Mouse (Mus musculus): ENCODE measurements at regions not wholly inside any gene's neighbourhood (a gene's known extent, or its start where the extent isn't known, plus 50 kb on each side); places are given as distances from the start of the nearest gene placed in this dataset.

- Histone ChIP-seq H3K27ac (ENCODE audit: control insufficient read depth, insufficient read depth, low read length) (no peak overlapping the region), H3K27me3 (ENCODE audit: control insufficient read depth, insufficient read depth, low read length) (no peaks in the 10 kb centered on the region), H3K36me3 (ENCODE audit: control insufficient read depth, insufficient read depth, low read length) (no peaks in the 10 kb centered on the region), H3K4me1 (replicated peaks; ENCODE audit: control insufficient read depth, insufficient read depth, low read length) (no peaks in the 10 kb centered on the region), H3K4me3 (ENCODE audit: control insufficient read depth, insufficient read depth, low read length) (no peak overlapping the region)
- TF ChIP-seq CTCF (IDR thresholded peaks at IDR 0.05; ENCODE audit: borderline replicate concordance, control insufficient read depth, extremely low read depth, insufficient read depth, low read length, poor library complexity) = no peak
- no peak for TF ChIP-seq POLR2A (IDR thresholded peaks at IDR 0.05; ENCODE audit: control insufficient read depth, extremely low read depth, insufficient read depth, low read length, poor library complexity)
- DNase-seq = no peak
- 49% methylated on average over 6 of the region's 6 CpGs for WGBS
Measured at GRCm38 (mm10) chrX:99324546-99325170, 146.4 kb downstream of the Pja1 start.

GRCm38 (mm10) chrX:99319791-99320190 lies 151.3 kb downstream of the Pja1 start:
- Histone ChIP-seq H3K4me1 (replicated peaks; ENCODE audit: control insufficient read depth, insufficient read depth, low read length) (no peaks in the 10 kb centered on the region), H3K4me3 (ENCODE audit: control insufficient read depth, insufficient read depth, low read length) (no peak overlapping the region), H3K36me3 (ENCODE audit: control insufficient read depth, insufficient read depth, low read length) (no peaks in the 10 kb centered on the region), H3K27ac (ENCODE audit: control insufficient read depth, insufficient read depth, low read length) (no peak overlapping the region), H3K27me3 (ENCODE audit: control insufficient read depth, insufficient read depth, low read length) (no peaks in the 10 kb centered on the region)
- TF ChIP-seq POLR2A (IDR thresholded peaks at IDR 0.05; ENCODE audit: control insufficient read depth, extremely low read depth, insufficient read depth, low read length, poor library complexity) (no peak), CTCF (IDR thresholded peaks at IDR 0.05; ENCODE audit: borderline replicate concordance, control insufficient read depth, extremely low read depth, insufficient read depth, low read length, poor library complexity) (no peak)
- 97% methylated on average over 7 of the region's 7 CpGs for WGBS
- DNase-seq = no peak

GRCm38 (mm10) chrX:99319163-99319562 lies 151.9 kb downstream of the Pja1 start:
- Histone ChIP-seq H3K4me3 (ENCODE audit: control insufficient read depth, insufficient read depth, low read length) (no peak overlapping the region), H3K27ac (ENCODE audit: control insufficient read depth, insufficient read depth, low read length) (no peak overlapping the region), H3K36me3 (ENCODE audit: control insufficient read depth, insufficient read depth, low read length) (no peaks in the 10 kb centered on the region), H3K4me1 (replicated peaks; ENCODE audit: control insufficient read depth, insufficient read depth, low read length) (no peaks in the 10 kb centered on the region), H3K27me3 (ENCODE audit: control insufficient read depth, insufficient read depth, low read length) (no peaks in the 10 kb centered on the region)
- TF ChIP-seq POLR2A (IDR thresholded peaks at IDR 0.05; ENCODE audit: control insufficient read depth, extremely low read depth, insufficient read depth, low read length, poor library complexity) (no peak), CTCF (IDR thresholded peaks at IDR 0.05; ENCODE audit: borderline replicate concordance, control insufficient read depth, extremely low read depth, insufficient read depth, low read length, poor library complexity) (no peak)
- no peak for DNase-seq
- WGBS = 82% methylated on average over 6 of the region's 6 CpGs

- TF ChIP-seq POLR2A (IDR thresholded peaks at IDR 0.05; ENCODE audit: control insufficient read depth, extremely low read depth, insufficient read depth, low read length, poor library complexity) = no peak
- no peak for TF ChIP-seq CTCF (IDR thresholded peaks at IDR 0.05; ENCODE audit: borderline replicate concordance, control insufficient read depth, extremely low read depth, insufficient read depth, low read length, poor library complexity)
- no peaks in the 10 kb centered on the region for H3K27me3 ChIP-seq (ENCODE audit: control insufficient read depth, insufficient read depth, low read length)
- no peak overlapping the region for H3K27ac ChIP-seq (ENCODE audit: control insufficient read depth, insufficient read depth, low read length)
- 94% methylated on average over 8 of the region's 8 CpGs for WGBS
- H3K36me3 ChIP-seq (ENCODE audit: control insufficient read depth, insufficient read depth, low read length) = no peaks in the 10 kb centered on the region
- H3K4me1 ChIP-seq (replicated peaks; ENCODE audit: control insufficient read depth, insufficient read depth, low read length) = no peaks in the 10 kb centered on the region
- no peak for DNase-seq
- H3K4me3 ChIP-seq (ENCODE audit: control insufficient read depth, insufficient read depth, low read length) = no peak overlapping the region
Measured at GRCm38 (mm10) chrX:99318141-99318540, 152.9 kb downstream of the Pja1 start.

GRCm38 (mm10) chrX:99317736-99318135 lies 153.3 kb downstream of the Pja1 start:
- WGBS = 92% methylated on average over 10 of the region's 10 CpGs
- TF ChIP-seq CTCF (IDR thresholded peaks at IDR 0.05; ENCODE audit: borderline replicate concordance, control insufficient read depth, extremely low read depth, insufficient read depth, low read length, poor library complexity) = no peak
- H3K4me3 ChIP-seq (ENCODE audit: control insufficient read depth, insufficient read depth, low read length) = no peak overlapping the region
- no peak overlapping the region for H3K27ac ChIP-seq (ENCODE audit: control insufficient read depth, insufficient read depth, low read length)
- no peaks in the 10 kb centered on the region for H3K27me3 ChIP-seq (ENCODE audit: control insufficient read depth, insufficient read depth, low read length)
- DNase-seq = no peak
- H3K4me1 ChIP-seq (replicated peaks; ENCODE audit: control insufficient read depth, insufficient read depth, low read length) = no peaks in the 10 kb centered on the region
- no peaks in the 10 kb centered on the region for H3K36me3 ChIP-seq (ENCODE audit: control insufficient read depth, insufficient read depth, low read length)

- Histone ChIP-seq H3K36me3 (ENCODE audit: control insufficient read depth, insufficient read depth, low read length) (no peaks in the 10 kb centered on the region), H3K4me3 (ENCODE audit: control insufficient read depth, insufficient read depth, low read length) (no peak overlapping the region), H3K27ac (ENCODE audit: control insufficient read depth, insufficient read depth, low read length) (no peak overlapping the region), H3K4me1 (replicated peaks; ENCODE audit: control insufficient read depth, insufficient read depth, low read length) (no peaks in the 10 kb centered on the region), H3K27me3 (ENCODE audit: control insufficient read depth, insufficient read depth, low read length) (no peaks in the 10 kb centered on the region)
- no peak for DNase-seq
- 70% methylated on average over 4 of the region's 4 CpGs for WGBS
- TF ChIP-seq CTCF (IDR thresholded peaks at IDR 0.05; ENCODE audit: borderline replicate concordance, control insufficient read depth, extremely low read depth, insufficient read depth, low read length, poor library complexity) = no peak
Measured at GRCm38 (mm10) chrX:99316410-99317056, 154.5 kb downstream of the Pja1 start.

GRCm38 (mm10) chrX:99299110-99299509 lies 163.2 kb downstream of the Efnb1 start:
- Histone ChIP-seq H3K27ac (ENCODE audit: control insufficient read depth, insufficient read depth, low read length) (no peak overlapping the region), H3K36me3 (ENCODE audit: control insufficient read depth, insufficient read depth, low read length) (no peaks in the 10 kb centered on the region), H3K4me3 (ENCODE audit: control insufficient read depth, insufficient read depth, low read length) (no peak overlapping the region), H3K4me1 (replicated peaks; ENCODE audit: control insufficient read depth, insufficient read depth, low read length) (no peaks in the 10 kb centered on the region), H3K27me3 (ENCODE audit: control insufficient read depth, insufficient read depth, low read length) (no peaks in the 10 kb centered on the region)
- DNase-seq = no peak
- no peak for TF ChIP-seq CTCF (IDR thresholded peaks at IDR 0.05; ENCODE audit: borderline replicate concordance, control insufficient read depth, extremely low read depth, insufficient read depth, low read length, poor library complexity)
- TF ChIP-seq POLR2A (IDR thresholded peaks at IDR 0.05; ENCODE audit: control insufficient read depth, extremely low read depth, insufficient read depth, low read length, poor library complexity) = no peak
- 77% methylated on average over 6 of the region's 6 CpGs for WGBS
